Mouse (Mus musculus) heart, adult 2 months (tissue): Measurements from ENCODE around the gene Hbb-bs.

Experiments used
- CTCF ChIP-seq: fragments of 200-600 bp; IDR thresholded peaks from 2 replicates; pipeline ENCODE4 v1.8.1; 2022; ENCODE audit warnings: antibody characterized with exemption, mild to moderate bottlenecking, moderate library complexity
- POLR2A ChIP-seq: fragments of 200-500 bp; IDR thresholded peaks from 2 replicates; pipeline ENCODE4 v1.6.1; 2011; ENCODE audit warnings: mild to moderate bottlenecking, low read depth, low read length, control low read depth; ENCODE audit not compliant: insufficient read depth

- TF ChIP-seq CTCF (no peak), POLR2A (no peak)
These were observed 17.1 kb downstream of the Hbb-bs start for GRCm38 (mm10) chr7:103810746-103811145.
